Mouse (Mus musculus) kidney, adult 2 months (tissue): Measurements from ENCODE around the gene Tra2b.

Experiments used
- CTCF ChIP-seq: fragments of 200-500 bp; conservative IDR thresholded peaks from 2 replicates; pipeline ENCODE4 v1.5.1; 2011; ENCODE audit warnings: low read depth, mild to moderate bottlenecking, control low read depth, low read length, moderate library complexity, mixed read lengths; ENCODE audit not compliant: insufficient read depth, insufficient read length
- POLR2A ChIP-seq: fragments of 200-500 bp; IDR thresholded peaks from one replicate; pipeline ENCODE4 v1.6.1; 2011; ENCODE audit warnings: low read depth, low read length, control low read depth

- TF ChIP-seq CTCF (no peak), POLR2A (no peak)
These were observed 5.2 kb downstream of the Tra2b start for GRCm38 (mm10) chr16:22260423-22261143.
